Mouse (Mus musculus): ENCODE measurements around the gene Oasl1. TPM values are rescaled to one million over a fixed set of nuclear protein-coding genes. Genes with fewer than 3 reads are reported as not detected.

Oasl1 gene
- total RNA-seq, 1 experiment: 0.27 TPM

- in situ Hi-C loops (cut with MboI; ENCODE audit: low sequenced_read_pairs in 2 of 2, unreplicated experiment in 2 of 2): loop anchor here in 1 of 2 experiments (10.0 kb wide), 1 partner anchor 132 kb away; no protein-coding TSS in a partner anchor
- TF ChIP-seq HCFC1 (IDR thresholded peaks at IDR 0.05; ENCODE audit: borderline replicate concordance, insufficient read depth, low read length) (no peak), ZNF384 (IDR thresholded peaks at IDR 0.05; ENCODE audit: low read depth, low read length) (no peak), ZC3H11A (IDR thresholded peaks at IDR 0.05; ENCODE audit: borderline replicate concordance, low read depth, low read length) (no peak), MAFK (IDR thresholded peaks at IDR 0.05; ENCODE audit: insufficient read depth, low read depth, low read length) (no peak), CHD2 (IDR thresholded peaks at IDR 0.05; ENCODE audit: low read depth, low read length) (no peak)
- Histone ChIP-seq H3K9me3 (ENCODE audit: control insufficient read depth, insufficient read depth, low read depth, low read length) (no peaks in the 10 kb centered on the region), H3K36me3 (ENCODE audit: control insufficient read depth, insufficient read depth, low read length, poor library complexity, severe bottlenecking) (no peaks in the 10 kb centered on the region), H3K27ac (ENCODE audit: insufficient read depth, low read depth, low read length, poor library complexity, severe bottlenecking) (no peak overlapping the region), H3K4me3 (ENCODE audit: insufficient read depth in 1 of 2, low read depth in 1 of 2, low read length in 2 of 2, poor library complexity in 1 of 2, severe bottlenecking in 1 of 2) (peak overlapping the region in 1 of 2 experiments; percentile 32; a peak in 2 of 4 replicates), H3K4me1 (ENCODE audit: control insufficient read depth in 2 of 2, insufficient read depth in 2 of 2, low read length in 2 of 2, poor library complexity in 1 of 2) (peaks cover 0 to 16% of the 10 kb centered on the region in 2 experiments; a peak in 2 of 4 replicates), H3K9ac (ENCODE audit: insufficient read depth, low read depth, low read length, poor library complexity, severe bottlenecking) (no peak overlapping the region)
- no peak for DNase-seq (ENCODE audit: low read depth, low spot score)
Measured at GRCm38 (mm10) chr5:114973131-114973530, 50.1 kb downstream of the Oasl1 start.

- no peaks in the 10 kb centered on the region for H3K36me3 ChIP-seq (ENCODE audit: control insufficient read depth, insufficient read depth, low read length, poor library complexity, severe bottlenecking)
- no peak for TF ChIP-seq ZNF384 (IDR thresholded peaks at IDR 0.05; ENCODE audit: low read depth, low read length)
- TF ChIP-seq CHD2 (IDR thresholded peaks at IDR 0.05; ENCODE audit: low read depth, low read length): no peak
- no peak for TF ChIP-seq MAFK (IDR thresholded peaks at IDR 0.05; ENCODE audit: insufficient read depth, low read depth, low read length)
- TF ChIP-seq ZC3H11A (IDR thresholded peaks at IDR 0.05; ENCODE audit: borderline replicate concordance, low read depth, low read length): no peak
- TF ChIP-seq HCFC1 (IDR thresholded peaks at IDR 0.05; ENCODE audit: borderline replicate concordance, insufficient read depth, low read length): no peak
Measured at GRCm38 (mm10) chr5:114976935-114977334, 53.9 kb downstream of the Oasl1 start.

DNA sequence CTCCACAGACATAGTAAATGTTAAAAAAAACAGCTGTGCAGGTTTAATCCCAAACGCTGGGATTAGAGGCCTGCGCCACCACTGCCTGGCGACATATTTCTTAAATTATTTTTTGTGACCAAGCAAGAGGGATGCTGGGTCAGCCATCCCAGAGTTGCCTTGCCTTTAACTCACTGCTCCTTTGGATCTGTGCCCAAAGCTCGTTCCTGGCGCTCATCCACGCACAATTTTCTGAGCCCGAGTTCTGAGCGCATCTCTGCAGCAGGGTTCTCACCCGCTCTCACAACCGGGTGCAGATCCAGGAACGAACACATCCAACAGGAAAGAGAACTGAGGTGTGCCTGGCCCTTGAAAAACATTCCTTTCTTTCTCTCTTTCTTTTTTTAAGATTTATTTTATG, 55.4 kb downstream of the Oasl1 start:
- no peak for TF ChIP-seq ZNF384 (IDR thresholded peaks at IDR 0.05; ENCODE audit: low read depth, low read length)
- no peak for TF ChIP-seq ZC3H11A (IDR thresholded peaks at IDR 0.05; ENCODE audit: borderline replicate concordance, low read depth, low read length)
- TF ChIP-seq HCFC1 (IDR thresholded peaks at IDR 0.05; ENCODE audit: borderline replicate concordance, insufficient read depth, low read length): no peak
- TF ChIP-seq MAFK (IDR thresholded peaks at IDR 0.05; ENCODE audit: insufficient read depth, low read depth, low read length): no peak
- TF ChIP-seq CHD2 (IDR thresholded peaks at IDR 0.05; ENCODE audit: low read depth, low read length): no peak
- in situ Hi-C loops (cut with MboI; ENCODE audit: low sequenced_read_pairs in 2 of 2, unreplicated experiment in 2 of 2): loop anchor here in 1 of 2 experiments (10.0 kb wide), 1 partner anchor 126 kb away; no protein-coding TSS in a partner anchor
- Histone ChIP-seq H3K9ac (ENCODE audit: insufficient read depth, low read depth, low read length, poor library complexity, severe bottlenecking) (no peak overlapping the region), H3K4me3 (ENCODE audit: insufficient read depth in 1 of 2, low read depth in 1 of 2, low read length in 2 of 2, poor library complexity in 1 of 2, severe bottlenecking in 1 of 2) (no peak overlapping the region), H3K36me3 (ENCODE audit: control insufficient read depth, insufficient read depth, low read length, poor library complexity, severe bottlenecking) (no peaks in the 10 kb centered on the region), H3K4me1 (ENCODE audit: control insufficient read depth in 2 of 2, insufficient read depth in 2 of 2, low read length in 2 of 2, poor library complexity in 1 of 2) (peaks cover 0 to 10% of the 10 kb centered on the region in 2 experiments; a peak in 1 of 4 replicates), H3K9me3 (ENCODE audit: control insufficient read depth, insufficient read depth, low read depth, low read length) (no peaks in the 10 kb centered on the region), H3K27ac (ENCODE audit: insufficient read depth, low read depth, low read length, poor library complexity, severe bottlenecking) (no peak overlapping the region)
- DNase-seq (ENCODE audit: low read depth, low spot score): no peak

More at GRCm38 (mm10) chr5:114976935-114977334, 53.9 kb downstream of the Oasl1 start:
- Histone ChIP-seq H3K4me3 (ENCODE audit: insufficient read depth in 1 of 2, low read depth in 1 of 2, low read length in 2 of 2, poor library complexity in 1 of 2, severe bottlenecking in 1 of 2) (no peak overlapping the region), H3K27ac (ENCODE audit: insufficient read depth, low read depth, low read length, poor library complexity, severe bottlenecking) (no peak overlapping the region), H3K9ac (ENCODE audit: insufficient read depth, low read depth, low read length, poor library complexity, severe bottlenecking) (no peak overlapping the region), H3K9me3 (ENCODE audit: control insufficient read depth, insufficient read depth, low read depth, low read length) (no peaks in the 10 kb centered on the region), H3K4me1 (ENCODE audit: control insufficient read depth in 2 of 2, insufficient read depth in 2 of 2, low read length in 2 of 2, poor library complexity in 1 of 2) (peaks cover 0 to 13% of the 10 kb centered on the region in 2 experiments; a peak in 1 of 4 replicates)
- in situ Hi-C loops (cut with MboI; ENCODE audit: low sequenced_read_pairs in 2 of 2, unreplicated experiment in 2 of 2): loop anchor here in 1 of 2 experiments (10.0 kb wide), 1 partner anchor 128 kb away; no protein-coding TSS in a partner anchor
- DNase-seq (ENCODE audit: low read depth, low spot score): no peak

GRCm38 (mm10) chr5:114978888-114979249, 55.8 kb downstream of the Oasl1 start:
- peaks cover 0 to 10% of the 10 kb centered on the region in 2 experiments; a peak in 1 of 4 replicates for H3K4me1 ChIP-seq (ENCODE audit: control insufficient read depth in 2 of 2, insufficient read depth in 2 of 2, low read length in 2 of 2, poor library complexity in 1 of 2)
- in situ Hi-C loops (cut with MboI; ENCODE audit: low sequenced_read_pairs in 2 of 2, unreplicated experiment in 2 of 2): loop anchor here in 1 of 2 experiments (10.0 kb wide), 1 partner anchor 126 kb away; no protein-coding TSS in a partner anchor
- H3K4me3 ChIP-seq (ENCODE audit: insufficient read depth in 1 of 2, low read depth in 1 of 2, low read length in 2 of 2, poor library complexity in 1 of 2, severe bottlenecking in 1 of 2): peak overlapping the region; percentile 63 to 68; a peak in 3 of 4 replicates
- H3K9ac ChIP-seq (ENCODE audit: insufficient read depth, low read depth, low read length, poor library complexity, severe bottlenecking): peak overlapping the region; percentile 32; the same call in 1 of the 2 replicates
- peak; percentile 63 for DNase-seq (ENCODE audit: low read depth, low spot score)
- no peaks in the 10 kb centered on the region for H3K9me3 ChIP-seq (ENCODE audit: control insufficient read depth, insufficient read depth, low read depth, low read length)
- no peaks in the 10 kb centered on the region for H3K36me3 ChIP-seq (ENCODE audit: control insufficient read depth, insufficient read depth, low read length, poor library complexity, severe bottlenecking)
- H3K27ac ChIP-seq (ENCODE audit: insufficient read depth, low read depth, low read length, poor library complexity, severe bottlenecking): no peak overlapping the region
- TF ChIP-seq CHD2 (IDR thresholded peaks at IDR 0.05; ENCODE audit: low read depth, low read length) (no peak), HCFC1 (IDR thresholded peaks at IDR 0.05; ENCODE audit: borderline replicate concordance, insufficient read depth, low read length) (no peak), ZC3H11A (IDR thresholded peaks at IDR 0.05; ENCODE audit: borderline replicate concordance, low read depth, low read length) (no peak), MAFK (IDR thresholded peaks at IDR 0.05; ENCODE audit: insufficient read depth, low read depth, low read length) (no peak), ZNF384 (IDR thresholded peaks at IDR 0.05; ENCODE audit: low read depth, low read length) (no peak)
